Mouse (Mus musculus): ENCODE data around the gene Wdcp.

DNA sequence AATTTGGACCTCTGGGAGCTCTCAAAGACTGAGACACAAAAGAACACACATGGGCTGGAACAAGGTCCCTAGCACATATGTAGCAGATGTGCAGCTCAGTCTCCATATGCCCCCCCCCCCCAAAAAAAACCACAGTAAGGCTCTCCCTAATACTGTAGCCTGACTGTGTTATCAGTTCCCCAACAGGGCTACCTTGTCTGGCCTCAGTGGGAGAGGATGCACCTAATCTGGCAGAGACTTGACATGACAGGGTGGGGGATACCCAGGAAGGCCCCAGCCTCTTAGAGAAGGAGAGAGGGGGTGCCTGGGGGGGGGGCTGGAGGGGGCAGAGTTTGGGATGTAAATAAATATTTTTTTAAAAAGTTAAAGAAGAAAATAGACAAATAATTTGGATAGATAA, 45.6 kb downstream of the Wdcp start:
- TF ChIP-seq CTCF (IDR thresholded peaks at IDR 0.05; ENCODE audit: low read depth) = no peak
- no peak for TF ChIP-seq EP300 (IDR thresholded peaks at IDR 0.05; ENCODE audit: low read depth)
